In the genomic region with DNA sequence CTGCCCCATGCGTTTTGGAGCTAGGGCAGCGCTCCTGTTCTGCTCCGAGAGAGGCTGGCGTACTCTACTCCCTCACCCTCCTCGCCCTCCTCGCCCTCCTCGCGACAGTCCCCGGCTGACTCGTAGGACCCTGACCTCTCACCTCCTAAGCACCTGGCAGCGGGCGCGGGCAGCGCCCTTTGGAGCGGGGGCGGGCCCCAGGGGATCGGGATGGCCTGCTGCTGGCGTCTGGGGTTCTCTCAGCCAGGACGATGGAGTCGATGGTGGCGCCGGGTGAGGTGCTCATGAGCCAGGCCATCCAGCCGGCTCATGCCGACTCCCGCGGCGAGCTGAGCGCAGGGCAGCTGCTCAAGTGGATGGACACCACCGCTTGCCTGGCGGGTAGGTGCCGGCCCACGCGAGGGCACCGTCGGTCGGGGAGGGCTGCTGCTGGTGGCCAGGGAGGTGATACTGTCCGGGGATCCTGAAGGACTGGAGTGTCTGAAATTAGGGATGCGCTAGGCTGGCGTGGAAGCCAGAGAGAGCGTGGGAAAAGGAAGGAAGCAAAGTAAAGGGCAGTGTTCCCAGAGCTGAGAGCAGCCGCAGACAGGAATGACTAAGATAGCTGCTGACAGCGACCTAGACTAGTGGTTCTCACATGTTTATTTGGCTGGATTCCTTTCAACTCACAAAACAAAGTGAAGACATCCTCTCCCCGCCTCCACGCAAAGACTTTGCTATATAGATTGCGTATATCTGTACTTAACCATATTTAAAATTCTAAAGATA, we compare ENCODE assay signal across 8 mouse cellular contexts. TPM values are rescaled to one million over a fixed set of nuclear protein-coding genes. Genes with fewer than 3 reads are reported as not detected.
DNase-seq lines count a peak whose midpoint lies in the region; ATAC-seq and TF ChIP-seq lines count a peak whose summit lies in the region.

Gene Acot12, plus strand, starts transcription at position 233 of the 768 bp plus-strand sequence.

- no peak for TF ChIP-seq POLR2A in olfactory bulb, adult 2 months (IDR thresholded peaks at IDR 0.05; ENCODE audit: insufficient read depth, low read depth, low read length)

- no peaks in the 10 kb centered on the region for H3K36me3 ChIP-seq in megakaryocyte, embryonic 14.5 days (replicated peaks; ENCODE audit: low read length)
- no peaks in the 10 kb centered on the region for H3K36me3 ChIP-seq in intestine, embryonic 15.5 days
- H3K36me3 ChIP-seq in liver, embryonic 11.5 days (ENCODE audit: control insufficient read depth, insufficient read depth, low read length), result no peaks in the 10 kb centered on the region

- peaks cover 13% of the 10 kb centered on the region for H3K4me1 ChIP-seq in megakaryocyte, embryonic 14.5 days
- H3K4me1 ChIP-seq in intestine, embryonic 15.5 days (replicated peaks), result peaks cover 4% of the 10 kb centered on the region; the same call in 1 of the 2 replicates
- no peaks in the 10 kb centered on the region for H3K4me1 ChIP-seq in liver, embryonic 11.5 days (replicated peaks; ENCODE audit: control insufficient read depth, insufficient read depth, low read length)
- H3K4me1 ChIP-seq in olfactory bulb, adult 2 months (ENCODE audit: control insufficient read depth, insufficient read depth, low read length), result peaks cover 6% of the 10 kb centered on the region; the same call in 1 of the 2 replicates

- H3K27me3 ChIP-seq in megakaryocyte, embryonic 14.5 days (replicated peaks), result peaks cover 27% of the 10 kb centered on the region
- H3K27me3 ChIP-seq in intestine, embryonic 15.5 days (replicated peaks), result no peaks in the 10 kb centered on the region
- H3K27me3 ChIP-seq in liver, embryonic 11.5 days (replicated peaks; ENCODE audit: control insufficient read depth, insufficient read depth, low read length), result peaks cover 14% of the 10 kb centered on the region

- no peak for ATAC-seq in megakaryocyte, adult 5-6 weeks (ENCODE audit: poor library complexity, severe bottlenecking)
- peak; percentile 88 for ATAC-seq in intestine, embryonic 15.5 days
- peak; percentile 67; the same call in 1 of the 2 replicates for ATAC-seq in liver, embryonic 11.5 days (replicated peaks; ENCODE audit: low FRiP score)

- H3K4me2 ChIP-seq in intestine, embryonic 15.5 days (replicated peaks), result peak within 1 kb of the TSS; percentile 88
- H3K4me2 ChIP-seq in liver, embryonic 11.5 days, result peak within 1 kb of the TSS; percentile 65

- H3K9me3 ChIP-seq in megakaryocyte, embryonic 14.5 days, result peaks cover 7% of the 10 kb centered on the region
- no peaks in the 10 kb centered on the region for H3K9me3 ChIP-seq in intestine, embryonic 15.5 days
- no peaks in the 10 kb centered on the region for H3K9me3 ChIP-seq in liver, embryonic 11.5 days (ENCODE audit: control insufficient read depth, low read length)

- 9% methylated on average over 45 of the region's 45 CpGs for WGBS in intestine, embryonic 15.5 days
- 12% methylated on average over 45 of the region's 45 CpGs for WGBS in liver, embryonic 11.5 days
- WGBS in olfactory bulb, adult 2 months, result 8% methylated on average over 45 of the region's 45 CpGs

- peak within 1 kb of the TSS; percentile 76 for H3K4me3 ChIP-seq in megakaryocyte, embryonic 14.5 days (replicated peaks)
- peak within 1 kb of the TSS; percentile 41 for H3K4me3 ChIP-seq in intestine, embryonic 15.5 days (replicated peaks)
- peak within 1 kb of the TSS; percentile 40 for H3K4me3 ChIP-seq in liver, embryonic 11.5 days (ENCODE audit: low read depth, low read length)
- peak within 1 kb of the TSS; percentile 52 for H3K4me3 ChIP-seq in olfactory bulb, adult 2 months (ENCODE audit: insufficient read depth, low read depth, low read length)

- H3K27ac ChIP-seq in intestine, embryonic 15.5 days, result no peak within 1 kb of the TSS
- H3K27ac ChIP-seq in liver, embryonic 11.5 days (ENCODE audit: low read depth, low read length), result no peak within 1 kb of the TSS; the same call in 1 of the 2 replicates
- 0 out of 2 replicates have a peak within 1 kb of the TSS, but pooled peaks have one; percentile 13 for H3K27ac ChIP-seq in olfactory bulb, adult 2 months (ENCODE audit: insufficient read depth, low read depth, low read length)

- H3K9ac ChIP-seq in intestine, embryonic 15.5 days, result peak within 1 kb of the TSS; percentile 33
- no peak within 1 kb of the TSS for H3K9ac ChIP-seq in liver, embryonic 11.5 days (ENCODE audit: low read depth, low read length)

- DNase-seq in cerebellum, postnatal 25 days, result peak; percentile 72 to 76
- DNase-seq in gastrocnemius, postnatal 25 days, result peak; percentile 10
- peak; percentile 47 for DNase-seq in liver, embryonic 11.5 days (ENCODE audit: low spot score)
- no peak for DNase-seq in thymus, postnatal 25 days

- no peak for TF ChIP-seq CTCF in olfactory bulb, adult 2 months (IDR thresholded peaks at IDR 0.05; ENCODE audit: insufficient read depth, low read depth, low read length)

RNA-seq across cellular contexts. Expression of gene Acot12, which starts in this region (rescaled TPM):
- polyA plus RNA-seq in megakaryocyte, embryonic 14.5 days (2012; ENCODE audit: insufficient read depth, low replicate concordance), result not detected in 2 replicates
- not detected in 2 replicates for total RNA-seq in megakaryocyte, adult 5-6 weeks (2015)
- total RNA-seq in megakaryocyte, adult 5-6 weeks (2017), result not detected in 2 replicates
- total RNA-seq in gastrocnemius, postnatal 25 days (2021), result not detected
- polyA plus RNA-seq in intestine, embryonic 15.5 days (2015; fragmentation: Nextera tagmentation; extraction: Ambion mirVana), result 0.20 and 0.33 TPM in 2 replicates
- 0.61 and 0.64 TPM in 2 replicates for polyA plus RNA-seq in liver, embryonic 11.5 days (2014; fragmentation: Nextera tagmentation; extraction: Ambion mirVana)
- not detected in 2 replicates for polyA plus RNA-seq in olfactory bulb, adult 2 months (2012; ENCODE audit: insufficient read depth, insufficient read length, low replicate concordance, missing spikeins)

Comparison
In these comparisons a context has a peak if more than half of its experiments do, and no peak if none do; other contexts are left out.
1. Peak in DNase-seq in gastrocnemius, postnatal 25 days; RNA of the gene not detected or under 1 TPM.
2. Peak in ATAC-seq, H3K4me3 ChIP-seq, H3K9ac ChIP-seq and H3K4me2 ChIP-seq in intestine, embryonic 15.5 days; RNA of the gene not detected or under 1 TPM.
3. Peak in DNase-seq, ATAC-seq, H3K4me3 ChIP-seq and H3K4me2 ChIP-seq in liver, embryonic 11.5 days; RNA of the gene not detected or under 1 TPM.